In the genomic region with DNA sequence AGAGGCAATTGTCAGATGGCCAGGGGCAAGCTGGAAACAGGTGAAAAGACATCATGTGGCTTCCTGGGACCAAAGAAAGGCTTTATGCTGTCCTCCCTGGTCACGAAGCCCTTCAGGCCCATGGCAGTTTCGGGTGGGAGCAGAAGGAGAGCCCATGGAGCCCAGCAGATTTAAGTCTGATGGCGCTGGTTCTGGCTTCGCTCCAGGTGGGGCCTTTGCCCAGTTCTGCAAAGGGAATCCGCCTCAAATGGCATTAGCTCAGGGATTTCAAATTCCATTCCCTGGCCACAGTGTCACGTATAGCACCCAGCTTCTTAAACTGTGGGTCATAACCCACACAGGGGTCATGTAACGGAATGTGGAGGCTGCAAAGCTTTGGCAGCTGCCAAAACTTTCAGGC, we compare ENCODE assay signal across 14 mouse cellular contexts. TPM values are rescaled to one million over a fixed set of nuclear protein-coding genes. Genes with fewer than 3 reads are reported as not detected.
DNase-seq lines count a peak whose midpoint lies in the region; ATAC-seq and TF ChIP-seq lines count a peak whose summit lies in the region.
"Had no signal": no experiment of that assay in that cellular context is flagged by ENCODE, and none has a peak within 500 bp of the region (broad histone marks: within the 10 kb centered on the region; RNA-seq: fewer than 3 reads in every experiment).

No protein-coding gene starts in this region.

- no peaks in the 10 kb centered on the region for H3K36me3 ChIP-seq in kidney, adult 2 months (ENCODE audit: control insufficient read depth, insufficient read depth, low read length)
- H3K36me3 ChIP-seq: embryonic facial prominence, embryonic 13.5 days had no signal

- no peaks in the 10 kb centered on the region for H3K27me3 ChIP-seq in kidney, adult 2 months (replicated peaks; ENCODE audit: control insufficient read depth, insufficient read depth, low read length)

- no peak for TF ChIP-seq POLR2A in kidney, adult 2 months (IDR thresholded peaks at IDR 0.05; ENCODE audit: low read depth, low read length)

- H3K27ac ChIP-seq in kidney, adult 2 months (ENCODE audit: insufficient read depth, low read depth, low read length), result no peak overlapping the region
- H3K27ac ChIP-seq: embryonic facial prominence, embryonic 13.5 days had no signal

- no peak for TF ChIP-seq CTCF in kidney, adult 2 months (conservative IDR thresholded peaks at IDR 0.05; ENCODE audit: insufficient read depth, insufficient read length, low read depth, low read length)

- H3K4me1 ChIP-seq in kidney, adult 2 months (ENCODE audit: control insufficient read depth, insufficient read depth, low read length), result no peaks in the 10 kb centered on the region

- WGBS in kidney, adult 2 months, result 67% methylated on average over 7 of the region's 7 CpGs

- DNase-seq in adrenal gland, postnatal 14 days, result peak; percentile 41
- no peak for DNase-seq in adrenal gland, adult 18-20 months (ENCODE audit: low spot score in 2 of 2)
- DNase-seq in kidney, postnatal 10 days, result peak; percentile 24
- no peak for DNase-seq in kidney, adult 2 months
- peak; percentile 50 for DNase-seq in 3134 (ENCODE audit: extremely low read depth, insufficient read length, low spot score)
- DNase-seq in gastrocnemius, postnatal 10 days, result peak; percentile 76
- DNase-seq in spleen, postnatal 10 days (ENCODE audit: low spot score in 2 of 2), result no peak
- DNase-seq: cerebellum, postnatal 36 days; spleen, adult 18-20 months had no signal

- ATAC-seq in frontal cortex, adult (ENCODE audit: low TSS enrichment), result no peak
- ATAC-seq: hindbrain, embryonic 16.5 days had no signal

- no peak overlapping the region for H3K4me3 ChIP-seq in kidney, adult 2 months (ENCODE audit: insufficient read depth, low read depth, low read length)
- H3K4me3 ChIP-seq: embryonic facial prominence, embryonic 13.5 days had no signal

RNA-seq across cellular contexts. Expression of a gene that starts 32.6 kb away (rescaled TPM):
- 12.6 and 13.1 TPM in 2 replicates for total RNA-seq in adrenal gland, postnatal 14 days (2021)
- 10 to 100 TPM in 1 of 2 experiments, 1 to 10 TPM in 1; 2.6 to 12.3 TPM for total RNA-seq in adrenal gland, adult 18-20 months (2021)
- polyA plus RNA-seq in kidney, adult 2 months (2012; rRNA removed), result 0.68 and 1.9 TPM in 2 replicates
- total RNA-seq in gastrocnemius, postnatal 10 days (2021), result 10 to 100 TPM; 16.0 to 27.5 TPM
- total RNA-seq: megakaryocyte-erythroid progenitor cell, adult 5-6 weeks had no signal
- polyA plus RNA-seq: liver, embryonic 16.5 days had no signal

Comparison
In these comparisons a context has a peak if more than half of its experiments do, and no peak if none do; other contexts are left out.
1. DNase-seq: peak in adrenal gland, postnatal 14 days (single experiment), kidney, postnatal 10 days (single experiment), 3134 (single experiment) and gastrocnemius, postnatal 10 days (single experiment); none in adrenal gland, adult 18-20 months (0 of 2), kidney, adult 2 months (single experiment) and spleen, postnatal 10 days (0 of 2).